Mouse (Mus musculus) testis, postnatal 10 days (tissue): ENCODE measurements around the gene Cd28.

Experiments
- DNase-seq: peaks from one replicate; pipeline ENCODE4 v3.0.0; 2021; ENCODE audit warnings: low spot score

The Cd28 gene

DNA sequence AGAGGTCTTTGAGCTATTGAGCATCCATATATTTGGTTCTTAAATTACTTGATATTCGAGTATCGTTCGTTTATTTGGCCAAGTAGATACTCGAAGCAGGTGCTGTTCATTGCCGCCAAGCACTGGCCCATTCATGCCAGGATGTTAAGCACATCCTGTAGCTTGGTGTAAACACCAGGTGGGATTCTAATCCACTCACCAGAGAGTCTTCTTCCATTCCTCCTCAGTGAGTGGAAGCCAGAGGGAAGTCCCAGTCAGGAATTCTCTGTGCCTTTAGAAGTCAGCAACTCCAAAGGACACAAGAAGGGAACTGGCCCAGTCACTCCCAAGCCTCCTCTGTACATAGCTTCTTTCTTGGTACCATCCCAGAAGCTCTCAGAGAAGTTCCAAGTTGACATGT, at the start of gene Cd28:
TSS of gene Cd28 (plus strand) at position 234 of the 400 bp plus-strand sequence.
- DNase-seq = no peak

DNA sequence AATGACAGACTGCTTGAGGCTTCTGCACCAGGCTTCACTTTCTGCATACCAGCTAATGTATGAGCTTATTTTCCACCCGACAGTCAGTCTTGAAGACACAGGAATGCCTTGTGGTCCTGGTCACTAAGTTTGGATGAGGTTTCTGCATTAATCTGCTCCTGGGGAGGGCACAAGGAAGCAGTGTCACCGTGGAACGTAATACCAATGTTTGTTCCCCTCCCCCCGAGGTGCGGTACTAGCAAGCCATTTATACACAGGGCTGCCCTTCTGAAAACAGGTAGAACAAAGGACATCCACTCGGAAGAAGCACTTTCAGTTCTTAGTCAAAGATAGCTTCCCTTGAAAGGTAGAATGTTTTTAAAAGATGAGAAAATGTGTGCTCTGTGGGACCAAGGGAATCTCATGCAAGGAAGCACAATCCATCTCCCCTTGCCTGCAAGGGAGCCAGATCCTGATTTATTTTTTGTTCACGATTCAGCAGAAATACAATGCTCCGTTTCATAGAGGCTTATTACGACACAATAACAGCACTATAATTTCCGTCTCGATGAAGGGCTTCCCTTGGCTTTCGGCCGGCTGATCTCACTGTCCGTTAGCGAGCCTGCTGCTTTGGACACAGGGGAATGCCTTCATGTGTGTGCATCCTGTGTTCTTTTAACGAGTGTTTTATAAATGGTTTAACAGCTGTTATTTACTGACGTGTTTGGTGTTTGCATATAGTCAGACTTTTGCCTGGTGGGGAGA, 48.6 kb upstream of the Cd28 start:
- DNase-seq = no peak

DNA sequence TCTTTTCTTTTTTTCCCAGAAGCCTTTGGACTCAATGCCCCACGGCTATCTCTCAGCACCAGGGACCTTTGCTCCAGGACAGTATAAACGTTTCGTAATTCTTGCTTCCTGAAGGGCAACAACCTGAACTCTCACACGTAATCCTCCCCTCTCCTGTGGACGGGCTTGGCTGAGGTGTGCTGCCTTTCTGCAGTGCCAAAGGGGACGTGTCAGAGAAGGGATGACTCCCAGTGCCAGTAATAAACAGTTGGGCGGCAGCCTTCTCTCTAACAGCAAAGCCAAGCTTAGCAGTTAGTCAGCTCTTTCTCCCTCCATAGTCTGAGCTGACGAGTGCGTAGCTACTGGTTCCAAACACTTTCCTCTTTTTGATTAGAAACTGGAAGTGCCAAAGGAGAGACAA, 47.6 kb upstream of the Cd28 start:
- no peak for DNase-seq

DNA sequence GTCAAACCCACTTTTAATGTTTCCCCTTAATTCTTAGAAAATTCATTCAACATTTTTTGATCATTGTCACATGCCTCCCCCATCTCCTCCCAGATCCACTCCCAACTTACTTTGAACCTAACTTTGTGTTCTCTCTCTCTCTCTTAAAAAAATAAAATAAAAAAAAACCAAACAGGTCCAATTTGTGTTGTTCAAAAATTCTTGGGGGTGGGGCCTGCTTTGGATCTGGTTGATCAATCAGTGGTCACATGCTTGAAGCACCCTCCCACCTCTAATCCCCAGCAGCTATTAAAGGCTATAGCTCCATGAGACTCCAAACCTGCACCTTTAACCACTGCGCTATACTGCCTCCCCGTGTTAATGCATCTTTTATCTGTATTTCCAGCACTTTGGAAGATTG, 46.9 kb upstream of the Cd28 start:
- no peak for DNase-seq

DNA sequence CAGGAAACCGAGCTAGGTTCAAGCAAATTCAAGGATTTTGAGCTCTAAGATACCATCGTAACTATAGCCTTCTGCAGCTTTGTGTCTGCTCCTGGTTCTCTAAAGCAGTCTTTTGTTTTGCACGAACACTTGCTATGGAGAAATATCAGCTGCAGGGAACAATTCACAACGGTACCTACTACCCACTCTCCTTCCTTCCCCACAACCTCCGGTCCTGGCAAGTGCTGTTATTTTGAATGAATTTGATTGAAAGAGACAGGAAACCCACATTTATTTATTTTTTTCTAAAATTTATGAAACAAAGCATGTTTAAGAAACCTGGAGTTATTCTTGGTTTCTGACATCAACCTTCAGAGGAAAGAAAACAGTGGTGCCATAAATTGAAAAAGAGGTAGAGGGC, 46.4 kb upstream of the Cd28 start:
- no peak for DNase-seq

DNA sequence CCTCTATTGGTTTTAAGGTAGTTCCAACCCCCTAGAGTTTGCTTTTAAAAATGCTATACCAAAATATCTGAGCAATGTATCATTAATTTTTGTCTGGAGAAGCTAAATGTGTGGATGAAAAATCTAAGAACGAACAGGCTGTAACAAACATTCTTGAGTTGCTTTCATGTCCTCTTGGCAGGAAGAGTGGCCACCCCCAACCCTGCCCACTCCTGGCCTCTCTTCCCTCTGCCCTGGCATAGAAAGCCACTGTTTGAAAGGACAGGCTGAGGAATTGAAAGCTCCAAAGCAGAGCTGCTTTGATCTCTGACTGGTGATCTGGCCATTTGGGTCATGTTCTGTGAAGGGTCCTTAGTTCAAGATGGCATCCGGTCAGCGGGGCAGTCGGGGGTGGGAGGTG, 32.8 kb upstream of the Cd28 start:
- no peak for DNase-seq

DNA sequence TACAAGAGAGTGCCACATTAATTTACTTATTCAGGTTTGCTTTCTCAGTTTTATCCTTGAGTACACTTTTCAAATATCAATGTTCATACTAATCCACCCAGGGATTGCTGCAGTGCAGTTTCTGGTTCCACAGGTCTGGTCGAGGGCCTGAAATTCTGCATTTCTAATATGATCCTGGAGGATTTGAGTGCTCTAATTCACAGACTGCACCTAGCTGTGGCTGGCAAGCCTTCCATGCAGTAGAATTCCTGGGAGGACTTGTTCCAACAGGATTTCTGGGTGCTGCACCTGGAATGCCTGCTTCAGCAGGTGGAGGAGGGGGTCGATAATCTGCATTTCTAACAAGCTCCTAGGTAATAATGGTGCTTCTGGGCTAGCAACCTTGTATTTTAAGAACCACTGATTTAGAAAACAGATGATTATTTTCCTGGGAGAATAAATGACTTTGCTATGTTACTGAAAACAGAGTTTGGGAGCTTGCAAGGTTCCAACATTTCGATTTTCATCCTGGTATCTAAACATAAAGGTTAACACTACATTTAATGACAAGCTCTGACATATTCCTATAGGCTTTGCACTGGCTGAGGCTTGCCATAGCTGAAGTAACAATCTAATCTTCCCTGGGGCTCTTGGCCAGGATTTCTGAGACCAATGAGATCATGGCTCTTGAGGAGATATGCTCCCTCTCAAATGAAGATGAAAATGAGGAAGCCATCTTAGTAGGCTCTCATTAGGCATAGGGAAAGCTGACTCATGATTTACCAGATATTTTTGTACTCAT, 20.3 kb upstream of the Cd28 start:
- no peak for DNase-seq

DNA sequence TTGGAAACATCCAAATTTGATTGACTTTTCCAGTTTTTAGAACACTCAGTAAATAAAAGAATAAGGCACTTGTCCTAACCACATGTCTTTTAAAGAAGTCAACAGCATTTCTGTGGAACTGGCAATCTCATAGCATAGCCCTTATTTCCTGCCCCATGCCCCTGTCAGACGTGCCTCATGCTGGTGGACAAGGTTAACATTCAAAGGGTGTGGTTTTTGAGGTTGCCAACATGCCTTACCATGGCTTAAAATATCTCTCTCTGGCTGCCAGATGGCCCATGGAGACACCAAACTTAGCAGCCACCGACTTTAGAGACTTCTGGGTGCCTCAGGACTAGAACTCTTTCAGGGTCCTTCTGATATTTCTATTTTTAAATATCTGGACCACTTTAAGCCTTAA, 14.0 kb upstream of the Cd28 start:
- no peak for DNase-seq

DNA sequence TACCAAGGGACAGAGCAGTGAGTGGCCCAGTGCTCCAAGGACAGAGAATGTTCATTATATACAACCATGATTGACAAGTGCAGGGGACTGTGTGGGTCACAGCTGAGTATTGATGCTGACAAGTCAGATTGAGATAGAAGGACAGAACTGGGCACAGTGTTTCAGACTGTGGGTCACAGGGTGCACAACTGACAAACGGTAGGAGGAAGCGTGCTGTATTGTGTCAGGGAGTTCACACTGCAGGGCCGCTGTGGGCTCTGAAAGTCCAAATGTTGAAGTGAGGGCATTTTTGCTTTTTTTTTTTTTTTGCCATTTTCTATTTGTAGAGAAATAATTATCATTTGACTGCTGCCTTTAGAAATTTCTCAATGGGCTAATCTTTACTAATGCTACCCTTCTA, 3.4 kb upstream of the Cd28 start:
- no peak for DNase-seq

DNA sequence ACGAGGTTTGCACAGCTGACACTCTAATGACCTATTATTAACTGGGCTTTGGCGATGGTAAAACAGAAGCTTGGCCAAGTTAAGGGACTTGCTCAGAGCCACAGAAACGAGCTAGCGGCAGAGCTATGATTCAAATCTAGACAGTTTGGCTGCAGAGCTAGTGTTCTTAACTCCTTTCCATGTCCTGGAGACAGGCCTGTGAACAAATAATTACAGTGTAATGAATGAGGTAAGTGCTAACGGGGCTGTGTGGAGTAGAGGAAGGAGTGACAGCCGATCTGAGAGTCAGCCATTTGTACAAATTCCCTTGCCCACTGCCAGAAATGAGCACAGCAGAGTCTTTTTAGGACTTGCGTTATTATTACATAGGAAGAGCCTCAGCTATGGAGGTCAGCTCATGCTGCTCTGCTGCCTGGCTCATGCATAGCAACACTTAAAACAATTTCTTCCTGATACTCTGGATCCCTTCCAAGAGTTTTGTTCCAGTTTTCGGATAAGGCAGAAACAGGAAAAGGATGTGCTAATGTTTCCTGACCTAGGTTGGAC, 876 bp upstream of the Cd28 start:
- DNase-seq = no peak

DNA sequence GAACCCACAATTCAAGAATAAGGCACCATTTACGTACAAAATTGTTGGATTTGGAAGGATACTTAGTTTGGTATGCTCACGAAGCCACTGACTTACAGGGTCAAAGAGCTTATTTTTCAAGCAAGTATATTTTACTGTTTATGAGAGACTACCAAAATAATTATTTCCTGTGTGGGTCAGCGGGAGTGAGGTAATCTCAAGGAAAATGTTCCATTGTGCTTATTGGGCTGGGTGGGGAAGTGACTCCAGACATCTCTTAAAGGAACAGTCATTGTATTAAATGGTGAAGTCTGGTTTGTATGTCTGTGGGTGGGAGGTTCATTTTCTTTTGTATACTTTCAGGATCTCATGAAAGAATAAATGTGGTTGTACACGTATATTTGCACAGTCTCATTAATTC, 2.0 kb downstream of the Cd28 start:
- DNase-seq = no peak

DNA sequence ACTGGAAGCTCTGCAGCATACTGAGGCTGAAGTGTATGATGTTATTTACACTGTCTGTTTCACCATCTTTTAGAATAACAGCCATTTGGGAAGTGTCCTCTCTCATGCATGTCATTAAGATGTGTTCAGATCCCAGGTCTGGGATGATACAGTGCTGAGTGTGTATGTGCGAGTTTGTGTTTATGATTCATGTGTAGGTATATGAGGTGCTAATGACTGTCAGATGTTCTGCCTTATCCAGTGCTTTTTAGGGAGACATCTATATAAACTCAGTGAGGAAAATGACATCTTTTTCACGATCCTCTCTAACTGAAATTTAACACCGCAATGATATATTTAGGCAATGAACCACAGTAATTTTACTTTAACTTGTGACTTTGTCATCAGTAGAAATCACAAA, 7.0 kb downstream of the Cd28 start:
- no peak for DNase-seq

DNA sequence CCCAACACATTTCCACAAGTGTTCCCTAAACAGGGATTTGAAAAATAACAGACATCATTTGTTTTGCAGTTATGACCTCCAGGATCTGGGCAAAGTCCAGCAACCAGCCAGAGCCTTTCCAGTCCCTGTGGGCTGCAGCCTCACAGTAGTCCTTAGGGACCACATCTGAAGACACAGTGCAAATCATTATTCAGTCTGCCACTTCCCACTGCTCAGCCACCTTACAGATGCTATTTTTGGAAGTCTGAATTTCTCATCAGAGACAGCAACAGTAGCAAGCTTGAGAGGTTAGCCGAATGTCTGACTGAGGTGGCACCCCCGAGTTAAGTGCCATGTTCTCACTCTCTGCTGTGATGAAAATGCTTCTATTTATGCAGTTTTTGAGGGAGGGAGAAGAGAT, 15.3 kb downstream of the Cd28 start:
- DNase-seq = no peak

DNA sequence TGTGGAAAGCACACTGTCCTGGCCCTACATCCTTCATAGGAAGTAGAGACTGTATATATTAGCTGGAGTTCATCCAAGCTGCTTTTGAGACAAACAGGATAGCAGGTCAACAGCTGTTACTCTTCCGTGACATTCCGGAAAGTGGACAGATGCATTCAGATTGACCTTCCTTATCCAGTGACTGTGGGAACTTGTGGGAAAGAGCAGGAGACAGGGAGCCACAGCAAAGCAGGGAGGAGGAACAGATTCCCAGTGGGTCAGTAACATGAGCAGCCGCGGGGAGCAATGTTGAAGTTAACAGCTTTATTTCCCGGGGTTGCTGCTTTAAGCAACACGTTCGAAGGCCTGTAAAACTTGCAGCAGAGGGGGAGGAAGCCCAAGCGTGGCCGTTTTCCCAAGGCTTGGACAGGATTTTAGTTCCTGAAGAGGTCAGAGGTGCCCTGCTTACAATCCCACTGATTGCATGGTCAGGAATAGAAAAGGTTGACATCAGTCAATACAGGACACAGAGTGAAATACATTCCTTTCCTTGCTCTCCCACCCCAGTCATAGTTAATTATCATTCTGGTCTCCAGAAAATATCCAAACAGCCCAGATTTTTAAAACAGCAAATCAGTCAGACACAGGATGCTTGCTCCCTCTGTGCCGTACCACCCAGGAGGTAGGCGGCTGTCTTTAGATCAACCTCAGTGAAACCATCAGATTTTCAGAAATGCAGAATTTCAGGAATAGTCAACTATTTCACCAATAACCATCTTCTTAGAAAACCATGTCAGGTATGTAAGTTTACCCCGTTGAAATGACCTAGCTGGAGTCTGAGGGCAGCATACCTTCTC, 18.7 kb downstream of the Cd28 start:
- no peak for DNase-seq

DNA sequence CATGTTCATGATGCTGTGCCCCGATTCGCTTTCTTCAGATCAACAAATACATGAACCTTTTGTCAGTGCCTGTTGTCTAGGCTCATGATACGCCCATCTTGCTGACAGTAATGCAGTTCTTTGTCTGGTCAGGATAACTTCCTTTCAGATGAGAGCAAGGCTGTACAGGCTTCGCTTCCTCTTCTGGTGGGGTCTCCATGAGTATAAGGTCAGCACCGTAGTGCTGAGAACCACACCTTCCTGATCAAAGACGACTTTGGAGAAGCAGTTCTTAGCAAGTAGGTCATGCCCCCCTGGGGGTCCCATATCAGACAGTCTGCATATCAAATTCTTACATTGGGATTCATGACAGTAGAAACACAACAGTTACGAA, 19.3 kb downstream of the Cd28 start:
- DNase-seq = no peak

DNA sequence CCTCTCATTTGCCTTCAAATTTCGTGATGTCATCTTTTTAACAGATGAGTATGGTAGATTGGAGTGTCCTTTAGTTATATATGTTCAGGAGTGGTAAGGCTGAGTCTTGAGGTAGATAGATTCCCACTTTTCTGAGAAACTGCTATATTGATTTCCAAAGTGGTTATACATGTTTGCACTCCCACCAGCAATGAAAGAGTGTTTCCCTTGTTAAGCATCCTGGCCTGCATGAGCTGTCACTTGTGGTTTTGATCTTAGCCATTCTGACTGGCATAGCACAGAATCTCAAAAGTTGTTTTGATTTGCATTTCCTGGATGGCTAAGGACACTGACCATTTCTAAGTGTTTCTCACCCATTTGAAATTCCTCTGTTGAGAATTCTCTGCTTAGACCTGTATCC, 27.7 kb downstream of the Cd28 start:
- no peak for DNase-seq

DNA sequence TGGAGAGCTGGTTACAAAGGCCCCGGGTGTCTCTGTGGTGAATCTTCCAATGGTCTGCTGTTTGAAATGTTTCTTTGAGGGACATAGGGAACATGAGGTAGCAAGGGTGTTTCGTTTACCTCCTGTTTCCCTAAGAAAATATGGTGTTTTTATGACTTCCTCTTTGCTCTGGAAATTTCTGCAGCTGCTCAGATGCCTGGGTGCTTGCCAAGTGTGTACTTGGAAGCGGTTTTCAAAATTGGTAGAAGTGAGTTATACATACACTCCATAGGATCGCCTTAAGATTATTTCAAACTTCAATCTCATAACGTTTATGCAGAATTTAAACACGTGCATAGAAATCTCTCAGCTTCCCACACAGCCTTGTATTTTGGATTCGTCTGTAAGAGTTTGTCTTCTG, 29.1 kb downstream of the Cd28 start:
- DNase-seq = no peak

DNA sequence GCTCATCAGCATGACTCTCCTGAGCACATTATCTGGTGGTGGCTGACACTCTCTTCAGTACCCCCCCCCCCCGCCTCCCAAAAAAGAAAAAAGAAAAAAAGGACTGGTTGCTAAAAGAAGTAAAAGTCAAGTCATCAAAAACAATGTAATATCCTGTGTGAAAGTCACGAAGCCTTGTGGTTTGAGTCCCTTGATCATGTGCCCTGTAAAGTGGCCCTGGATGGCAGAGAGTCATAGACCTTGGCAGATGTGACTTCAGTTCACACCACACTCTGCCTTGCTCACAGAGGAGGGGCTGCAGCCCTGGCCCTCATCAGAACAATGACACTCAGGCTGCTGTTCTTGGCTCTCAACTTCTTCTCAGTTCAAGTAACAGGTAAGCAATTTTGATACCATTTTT, 29.6 kb downstream of the Cd28 start:
- no peak for DNase-seq

DNA sequence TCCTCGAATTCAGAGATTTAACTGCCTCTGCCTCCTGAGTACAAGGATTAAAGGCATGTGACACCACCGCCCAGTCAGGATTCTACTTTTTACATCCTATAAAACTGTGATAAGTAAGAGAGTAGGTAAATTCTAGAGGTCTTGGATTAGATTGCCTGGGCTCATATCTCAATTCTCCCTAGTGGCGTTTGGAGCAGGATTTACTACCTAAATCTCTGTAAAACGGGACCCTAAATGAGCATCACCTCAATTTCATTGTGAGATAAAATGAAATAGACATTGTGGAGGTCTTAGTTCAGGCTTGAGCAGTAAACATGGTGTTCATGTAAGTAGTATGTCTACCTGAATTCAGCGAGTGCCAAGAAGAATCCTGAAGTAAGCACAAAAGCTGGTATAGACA, 30.3 kb downstream of the Cd28 start:
- DNase-seq = no peak

DNA sequence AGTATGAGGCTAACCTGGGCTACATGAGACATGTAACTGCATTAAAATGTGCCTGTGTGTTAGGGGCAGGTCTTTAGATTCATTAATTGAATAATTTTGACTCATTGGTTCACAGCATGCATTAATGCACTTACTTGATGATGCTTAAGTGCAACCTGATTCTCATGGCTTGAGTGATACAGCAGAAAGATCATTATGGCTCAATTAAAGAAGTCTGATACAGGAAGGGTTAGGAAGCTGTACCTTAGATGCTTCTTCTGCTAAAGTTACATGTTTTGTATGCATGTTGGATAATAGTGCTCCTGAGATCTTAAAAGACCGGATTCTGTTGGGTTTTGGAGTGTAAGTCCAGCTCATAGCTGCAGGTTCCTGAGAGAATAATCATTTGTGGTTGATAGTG, 31.7 kb downstream of the Cd28 start:
- DNase-seq = no peak

DNA sequence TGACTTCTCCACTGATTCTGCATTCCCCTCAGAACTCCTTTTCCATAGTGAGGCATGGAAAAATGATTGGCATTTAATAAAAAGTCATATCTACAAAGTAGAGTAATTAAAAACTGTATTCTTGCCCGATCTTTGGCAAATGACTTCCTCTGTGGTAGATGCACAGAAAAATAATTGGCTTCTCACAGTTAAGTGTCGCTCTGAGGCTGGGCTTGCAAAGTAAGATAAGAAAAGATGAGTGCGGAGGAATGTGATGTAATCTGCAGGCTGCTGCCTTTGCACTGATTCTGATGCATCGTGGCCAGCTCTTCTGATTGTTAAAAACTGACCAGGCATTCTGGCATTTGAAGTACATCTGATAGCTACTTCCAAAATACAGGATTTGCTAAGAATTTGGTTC, 32.3 kb downstream of the Cd28 start:
- DNase-seq = no peak

DNA sequence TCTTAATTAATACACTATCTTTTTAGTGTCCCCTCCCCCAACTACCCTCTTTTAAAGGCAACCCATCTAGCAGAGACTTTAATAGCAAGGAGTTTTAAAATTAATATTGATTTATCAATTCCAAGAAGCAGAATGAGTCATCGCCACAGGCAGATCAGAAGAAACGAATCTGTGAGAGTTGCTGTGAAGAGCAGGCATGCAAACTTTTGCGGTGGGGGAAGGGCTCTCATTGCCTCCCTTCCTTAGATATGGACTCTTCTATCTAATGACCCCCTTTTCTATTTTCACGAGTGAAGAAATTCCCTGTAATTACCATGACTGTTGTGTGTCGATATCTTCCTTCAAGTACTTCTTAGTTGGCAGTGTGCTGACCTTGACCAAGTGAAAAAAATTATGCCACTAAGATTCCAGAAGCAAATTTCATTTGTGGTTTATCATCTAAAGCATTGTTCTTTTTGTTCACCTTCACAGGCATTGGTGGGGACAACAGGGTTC, 32.8 kb downstream of the Cd28 start:
- no peak for DNase-seq
